Comparison of ENCODE assay signal across 13 mouse cellular contexts in the genomic region with DNA sequence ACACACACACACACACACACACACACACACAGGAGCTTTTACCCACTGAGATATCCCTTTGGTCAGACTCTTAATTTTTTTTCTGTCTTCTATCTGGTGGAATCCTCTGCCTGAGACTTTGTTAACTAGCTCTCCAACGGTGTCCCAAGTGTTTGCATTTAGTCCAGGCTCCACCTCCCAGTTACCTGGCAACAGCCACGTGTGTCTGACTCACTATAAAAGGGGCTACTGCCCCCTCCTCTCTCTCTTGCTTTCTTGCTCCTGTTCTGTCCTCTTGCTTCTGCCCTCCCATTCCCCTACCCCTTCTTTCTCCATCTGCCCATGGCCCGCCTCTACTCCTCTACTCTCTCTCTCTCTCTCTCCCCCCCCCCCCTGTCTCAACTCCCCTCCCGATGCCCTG. TPM values are rescaled to one million over a fixed set of nuclear protein-coding genes. Genes with fewer than 3 reads are reported as not detected.
A peak's percentile ranks its signal among the peaks of the same experiment; 100 is the strongest.
DNase-seq lines count a peak whose midpoint lies in the region; ATAC-seq and TF ChIP-seq lines count a peak whose summit lies in the region.
"Had no signal": no experiment of that assay in that cellular context is flagged by ENCODE, and none has a peak within 500 bp of the region (broad histone marks: within the 10 kb centered on the region; RNA-seq: fewer than 3 reads in every experiment).

No protein-coding gene starts in this region.

- H3K4me3 ChIP-seq in hindbrain, embryonic 10.5 days: 0 out of 2 replicates have a peak overlapping the region, but pooled peaks have one; percentile 20
- H3K4me3 ChIP-seq in hindbrain, embryonic 12.5 days: no peak overlapping the region
- no peak overlapping the region for H3K4me3 ChIP-seq in hindbrain, embryonic 15.5 days
- no peak overlapping the region for H3K4me3 ChIP-seq in midbrain, postnatal 0 days (ENCODE audit: low read depth, low read length)
- H3K4me3 ChIP-seq: neural tube, embryonic 12.5 days had no signal

- no peaks in the 10 kb centered on the region for H3K9me3 ChIP-seq in hindbrain, embryonic 10.5 days
- H3K9me3 ChIP-seq in hindbrain, embryonic 12.5 days (replicated peaks): no peaks in the 10 kb centered on the region
- no peaks in the 10 kb centered on the region for H3K9me3 ChIP-seq in hindbrain, embryonic 15.5 days
- H3K9me3 ChIP-seq in midbrain, postnatal 0 days (ENCODE audit: low read length): no peaks in the 10 kb centered on the region
- H3K9me3 ChIP-seq: neural tube, embryonic 12.5 days had no signal

- no peak overlapping the region for H3K9ac ChIP-seq in hindbrain, embryonic 12.5 days
- H3K9ac ChIP-seq in hindbrain, embryonic 15.5 days: no peak overlapping the region
- H3K9ac ChIP-seq in midbrain, postnatal 0 days (replicated peaks; ENCODE audit: low read length, poor library complexity, severe bottlenecking): no peak overlapping the region
- H3K9ac ChIP-seq: neural tube, embryonic 12.5 days had no signal

- peak; percentile 27 for DNase-seq in hindbrain, embryonic 10.5 days (ENCODE audit: low spot score)
- peak; percentile 40 for DNase-seq in embryo, embryonic 11 days
- DNase-seq in midbrain, postnatal 0 days (ENCODE audit: low spot score): peak; percentile 36
- DNase-seq in frontal cortex, postnatal 14 days (ENCODE audit: low spot score in 2 of 2): no peak
- DNase-seq in heart, postnatal 10 days: no peak
- DNase-seq in left cerebral cortex, adult 8-10 months (ENCODE audit: low spot score in 2 of 2): no peak
- DNase-seq: cerebellum, adult 2 months; heart, adult 11 months; liver; right cerebral cortex, postnatal 14 days had no signal

- no peaks in the 10 kb centered on the region for H3K27me3 ChIP-seq in hindbrain, embryonic 10.5 days (ENCODE audit: insufficient read depth, poor library complexity, severe bottlenecking)
- H3K27me3 ChIP-seq in hindbrain, embryonic 12.5 days: no peaks in the 10 kb centered on the region
- H3K27me3 ChIP-seq in hindbrain, embryonic 15.5 days: 0 out of 2 replicates have a peak, but pooled peaks cover 5% of the 10 kb centered on the region
- no peaks in the 10 kb centered on the region for H3K27me3 ChIP-seq in midbrain, postnatal 0 days (ENCODE audit: insufficient read depth, low read length)
- H3K27me3 ChIP-seq: neural tube, embryonic 12.5 days had no signal

- peaks cover 34% of the 10 kb centered on the region for H3K4me1 ChIP-seq in hindbrain, embryonic 10.5 days (replicated peaks)
- H3K4me1 ChIP-seq in hindbrain, embryonic 12.5 days: peaks cover 5% of the 10 kb centered on the region
- peaks cover 9% of the 10 kb centered on the region for H3K4me1 ChIP-seq in hindbrain, embryonic 15.5 days (replicated peaks)
- H3K4me1 ChIP-seq in midbrain, postnatal 0 days (ENCODE audit: insufficient read depth, low read length): peaks cover 2% of the 10 kb centered on the region; the same call in 1 of the 2 replicates

- intact Hi-C loops in heart, postnatal 10 days (cut with DNase I): no loop called here

- no peak for TF ChIP-seq CTCF in midbrain, postnatal 0 days (IDR thresholded peaks at IDR 0.05)

- no peaks in the 10 kb centered on the region for H3K36me3 ChIP-seq in hindbrain, embryonic 10.5 days
- H3K36me3 ChIP-seq in hindbrain, embryonic 12.5 days: no peaks in the 10 kb centered on the region
- H3K36me3 ChIP-seq in hindbrain, embryonic 15.5 days: no peaks in the 10 kb centered on the region
- H3K36me3 ChIP-seq in midbrain, postnatal 0 days (ENCODE audit: insufficient read depth, low read length): no peaks in the 10 kb centered on the region
- H3K36me3 ChIP-seq: neural tube, embryonic 12.5 days had no signal

- no peak overlapping the region for H3K4me2 ChIP-seq in hindbrain, embryonic 12.5 days (replicated peaks)
- peak overlapping the region; percentile 4; the same call in 1 of the 2 replicates for H3K4me2 ChIP-seq in hindbrain, embryonic 15.5 days
- no peak overlapping the region for H3K4me2 ChIP-seq in midbrain, postnatal 0 days (ENCODE audit: low read depth, low read length, poor library complexity, severe bottlenecking)
- H3K4me2 ChIP-seq: neural tube, embryonic 12.5 days had no signal

- no peak for ATAC-seq in hindbrain, embryonic 12.5 days (ENCODE audit: low FRiP score)
- ATAC-seq in hindbrain, embryonic 15.5 days (ENCODE audit: low FRiP score, low read depth): no peak
- no peak for ATAC-seq in midbrain, postnatal 0 days (ENCODE audit: low FRiP score)

- H3K27ac ChIP-seq in hindbrain, embryonic 10.5 days: no peak overlapping the region
- H3K27ac ChIP-seq in hindbrain, embryonic 12.5 days: no peak overlapping the region
- no peak overlapping the region for H3K27ac ChIP-seq in hindbrain, embryonic 15.5 days (replicated peaks)
- no peak overlapping the region for H3K27ac ChIP-seq in midbrain, postnatal 0 days (ENCODE audit: low read depth, low read length)
- H3K27ac ChIP-seq: neural tube, embryonic 12.5 days had no signal

- WGBS in hindbrain, embryonic 10.5 days: 4% methylated on average over 4 of the region's 4 CpGs
- WGBS in hindbrain, embryonic 12.5 days: 8% methylated on average over 4 of the region's 4 CpGs
- WGBS in hindbrain, embryonic 15.5 days: 11% methylated on average over 4 of the region's 4 CpGs
- WGBS in midbrain, postnatal 0 days: 0% methylated on average over 3 of the region's 4 CpGs

RNA-seq across cellular contexts. Expression of a gene that starts 3.9 kb away (rescaled TPM):
- polyA plus RNA-seq in hindbrain, embryonic 10.5 days (2016; fragmentation: Nextera tagmentation; extraction: Ambion mirVana): 11.4 and 17.1 TPM in 2 replicates
- polyA plus RNA-seq in hindbrain, embryonic 12.5 days (2016; fragmentation: Nextera tagmentation; extraction: Ambion mirVana): 14.3 and 17.2 TPM in 2 replicates
- polyA plus RNA-seq in hindbrain, embryonic 15.5 days (2015; fragmentation: Nextera tagmentation; extraction: Ambion mirVana): 21.4 and 22.5 TPM in 2 replicates
- total RNA-seq in midbrain, postnatal 0 days (2014; rRNA removed): 61.7 and 66.9 TPM in 2 replicates
- polyA plus RNA-seq in midbrain, postnatal 0 days (2015; fragmentation: Nextera tagmentation; extraction: Ambion mirVana): 17.3 and 17.4 TPM in 2 replicates
- total RNA-seq in heart, postnatal 10 days (2021): 10 to 100 TPM; 43.6 to 61.0 TPM
- total RNA-seq in left cerebral cortex, adult 8-10 months (2022): 10 to 100 TPM; 77.6 to 91.1 (median 82.8) TPM

Comparison
In these comparisons a context has a peak if more than half of its experiments do, and no peak if none do; other contexts are left out.
1. DNase-seq: peak in hindbrain, embryonic 10.5 days (single experiment), embryo, embryonic 11 days (single experiment) and midbrain, postnatal 0 days (single experiment); none in frontal cortex, postnatal 14 days (0 of 2), heart, postnatal 10 days (0 of 2) and left cerebral cortex, adult 8-10 months (0 of 2).